Mouse (Mus musculus): ENCODE measurements around the gene Mipol1.

DNA sequence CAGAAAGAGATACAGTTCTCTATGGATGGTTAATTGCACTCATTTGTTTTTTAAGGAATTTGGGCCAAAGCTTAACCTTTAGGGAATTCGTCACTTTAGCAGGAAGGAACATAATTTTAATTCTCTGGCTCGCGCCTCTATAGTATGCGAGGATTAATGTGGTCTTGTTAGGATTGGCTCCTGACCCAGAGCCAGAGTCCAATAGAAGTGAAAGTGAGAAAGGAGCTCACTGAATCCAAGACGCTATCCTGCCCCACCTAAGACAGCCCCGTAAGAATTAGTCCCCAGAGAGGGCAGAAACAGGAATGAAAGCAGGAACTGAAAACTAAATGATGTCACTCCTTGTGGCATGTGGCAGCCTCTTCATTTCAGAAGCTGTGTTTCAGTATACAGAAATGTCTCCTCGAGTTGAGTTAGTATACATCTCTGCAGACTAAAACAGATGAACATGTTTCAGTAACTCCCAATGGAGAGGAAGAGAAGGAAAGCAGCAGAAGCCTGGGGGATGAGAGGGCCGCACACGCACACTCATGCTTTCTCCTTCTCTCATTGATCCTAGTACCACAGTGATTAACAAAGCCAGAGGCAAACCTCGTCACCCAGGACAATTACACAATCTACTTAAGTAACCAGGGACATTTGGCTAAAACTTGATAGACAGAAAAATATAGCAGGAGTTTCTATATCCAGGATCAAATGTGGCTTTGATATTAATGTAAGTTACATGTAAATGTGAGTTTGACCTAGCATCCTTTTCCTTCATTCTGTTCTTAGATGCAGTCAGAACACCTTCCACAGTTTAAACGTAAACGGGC lies 234.5 kb downstream of the Mipol1 start:
- no peak for TF ChIP-seq CTCF (IDR thresholded peaks at IDR 0.05; ENCODE audit: low read depth, low read length)
- no peak for TF ChIP-seq POLR2A (IDR thresholded peaks at IDR 0.05; ENCODE audit: extremely low read depth, insufficient read depth, low read length)
